Mouse (Mus musculus): ENCODE measurements around the gene 1810010H24Rik.
"Not testable (repeated sequence)": the region's sequence is repeated elsewhere in the genome, so short reads cannot be mapped to it uniquely, and the experiment has no call there.

The 1810010H24Rik gene

DNA sequence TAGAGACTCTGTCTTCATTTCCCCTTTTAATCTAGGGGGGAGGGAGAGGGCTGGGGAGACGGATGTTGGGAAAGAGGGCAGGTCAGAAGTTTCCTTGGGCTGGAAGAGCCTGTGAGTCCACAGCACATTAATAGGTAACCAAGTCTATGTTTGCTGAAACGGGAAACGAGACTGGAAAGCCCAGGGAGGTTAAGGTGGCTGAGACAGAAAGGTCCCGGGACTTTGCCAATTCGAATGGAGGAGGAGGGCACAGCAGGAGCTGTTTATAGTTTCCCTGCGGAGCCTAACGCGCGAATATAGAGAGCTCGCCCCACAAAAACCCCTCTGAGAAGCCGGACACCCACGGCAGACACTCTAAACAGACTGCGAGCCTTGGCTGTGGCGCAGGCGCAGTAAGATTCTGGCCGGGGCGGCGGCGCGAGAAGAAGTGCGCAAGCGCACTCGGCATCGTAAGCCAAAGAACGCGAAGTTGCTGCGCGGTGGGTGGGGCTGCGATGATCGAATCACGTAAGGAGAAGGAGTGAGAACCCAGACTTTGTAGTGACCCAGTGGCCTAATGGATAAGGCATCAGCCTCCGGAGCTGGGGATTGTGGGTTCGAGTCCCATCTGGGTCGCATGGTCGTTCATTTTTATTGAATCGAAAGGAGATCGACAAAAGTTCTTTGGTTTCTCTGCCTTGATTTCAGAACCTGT lies 13.0 kb upstream of the 1810010H24Rik start:
- DNase-seq (ENCODE audit: low spot score in 2 of 2) = peak; percentile 96 to 100

DNA sequence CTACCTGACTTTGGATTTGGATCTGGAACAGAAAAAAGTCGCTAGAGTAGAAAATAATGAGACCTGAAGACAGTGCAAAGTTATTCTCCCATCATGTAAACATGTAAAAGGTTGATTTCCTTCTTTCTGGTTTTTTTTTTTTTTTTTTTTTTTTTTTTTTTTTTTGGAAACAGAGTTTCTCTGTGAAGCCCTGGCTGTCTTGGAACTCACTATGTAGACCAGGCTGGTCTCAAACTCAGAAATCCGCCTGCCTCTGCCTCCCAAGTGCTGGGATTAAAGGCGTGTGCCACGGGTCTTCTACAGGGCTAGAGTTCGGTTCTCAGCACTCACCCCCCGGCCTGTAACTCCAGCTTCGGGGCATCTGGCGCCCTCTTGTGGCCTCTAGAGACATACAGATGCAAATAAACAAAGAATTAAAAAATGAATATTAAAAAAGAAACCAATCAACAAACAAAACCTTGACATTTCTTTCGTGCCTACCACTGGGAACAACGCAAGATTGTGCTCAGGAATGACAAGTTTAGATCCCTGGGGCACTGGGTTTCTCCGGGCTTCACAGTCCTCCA lies 11.4 kb upstream of the 1810010H24Rik start:
- no peak for DNase-seq (ENCODE audit: low spot score in 2 of 2)

DNA sequence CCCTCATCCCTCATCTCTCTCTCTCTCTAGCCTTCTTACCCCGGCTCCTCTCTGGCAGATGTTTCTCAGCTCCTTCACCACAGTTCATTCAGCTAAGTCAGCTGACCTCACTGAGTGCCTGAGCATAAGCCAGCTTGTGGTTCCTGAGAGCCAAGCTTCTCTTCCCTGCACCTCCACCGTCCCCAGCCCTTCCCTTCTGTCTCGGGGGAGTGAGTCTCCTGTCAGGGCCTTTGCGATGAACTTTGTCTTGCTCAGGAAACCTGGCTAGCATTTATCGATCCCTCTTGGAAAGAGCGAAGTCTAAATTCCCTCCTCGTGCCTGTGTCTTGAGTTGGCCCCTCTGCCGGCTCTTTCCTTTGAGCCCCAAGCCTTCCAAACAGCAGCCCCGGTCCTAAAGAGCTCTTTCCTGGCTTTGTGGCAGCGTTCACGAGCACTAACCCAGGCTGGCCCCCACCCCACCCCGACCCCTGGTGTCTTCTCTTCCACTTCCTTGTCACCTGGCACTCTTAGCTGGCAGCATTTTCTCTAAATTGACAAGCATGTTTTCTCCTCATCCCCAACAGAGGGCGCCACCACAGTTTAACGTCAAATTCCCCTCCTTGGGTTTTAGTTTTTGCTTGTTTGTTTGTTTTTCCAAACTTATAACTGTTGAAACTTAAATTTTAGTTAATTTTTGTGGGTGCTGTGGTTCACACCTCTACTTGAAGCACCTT lies 10.7 kb upstream of the 1810010H24Rik start:
- DNase-seq (ENCODE audit: low spot score in 2 of 2) = no peak

DNA sequence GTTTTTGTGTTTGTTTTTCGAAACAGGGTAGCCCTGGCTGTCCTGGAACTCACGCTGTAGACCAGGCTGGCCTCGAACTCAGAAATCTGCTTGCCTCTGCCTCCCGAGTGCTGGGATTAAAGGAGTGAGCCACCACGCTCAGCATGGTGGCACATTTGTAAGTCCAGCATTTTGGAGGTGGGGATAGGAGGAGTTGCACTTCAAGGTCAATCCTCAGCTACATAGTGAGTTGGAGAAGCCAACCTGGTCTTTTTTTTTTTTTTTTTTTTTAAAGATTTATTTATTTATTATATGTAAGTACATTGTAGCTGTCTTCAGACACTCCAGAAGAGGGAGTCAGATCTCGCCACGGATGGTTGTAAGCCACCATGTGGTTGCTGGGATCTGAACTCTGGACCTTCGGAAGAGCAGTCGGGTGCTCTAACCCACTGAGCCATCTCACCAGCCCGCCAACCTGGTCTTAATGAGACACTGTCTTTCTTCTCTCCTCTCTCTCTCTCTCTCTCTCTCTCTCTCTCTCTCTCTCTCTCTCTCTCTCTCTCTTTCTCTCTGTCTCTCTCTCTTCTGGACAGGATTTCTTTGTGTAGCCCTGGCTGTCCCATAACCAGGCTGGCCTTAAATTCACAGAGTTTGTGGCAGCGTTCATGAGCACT lies 9.8 kb upstream of the 1810010H24Rik start:
- DNase-seq (ENCODE audit: low spot score in 2 of 2) = not testable (repeated sequence)

DNA sequence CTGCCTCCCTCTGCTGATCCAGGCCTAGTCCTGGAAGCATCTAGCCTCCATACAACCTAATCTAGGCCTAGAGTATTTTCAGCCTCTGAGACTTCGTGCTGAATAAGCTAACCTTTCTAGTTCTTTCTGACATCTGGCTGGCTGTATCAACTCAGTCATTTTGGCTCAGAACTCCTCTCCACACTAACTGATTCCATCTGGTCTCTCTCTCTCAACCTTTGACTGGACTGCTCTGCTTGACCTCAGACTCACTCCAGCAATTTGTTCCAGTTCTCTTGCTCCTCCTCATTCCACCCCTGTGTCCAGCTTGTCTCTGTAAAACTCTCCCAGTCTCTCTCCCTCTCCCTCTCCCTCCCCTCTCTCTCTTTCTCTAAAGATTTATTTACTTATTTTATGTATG lies 8.6 kb upstream of the 1810010H24Rik start:
- no peak for DNase-seq (ENCODE audit: low spot score in 2 of 2)

DNA sequence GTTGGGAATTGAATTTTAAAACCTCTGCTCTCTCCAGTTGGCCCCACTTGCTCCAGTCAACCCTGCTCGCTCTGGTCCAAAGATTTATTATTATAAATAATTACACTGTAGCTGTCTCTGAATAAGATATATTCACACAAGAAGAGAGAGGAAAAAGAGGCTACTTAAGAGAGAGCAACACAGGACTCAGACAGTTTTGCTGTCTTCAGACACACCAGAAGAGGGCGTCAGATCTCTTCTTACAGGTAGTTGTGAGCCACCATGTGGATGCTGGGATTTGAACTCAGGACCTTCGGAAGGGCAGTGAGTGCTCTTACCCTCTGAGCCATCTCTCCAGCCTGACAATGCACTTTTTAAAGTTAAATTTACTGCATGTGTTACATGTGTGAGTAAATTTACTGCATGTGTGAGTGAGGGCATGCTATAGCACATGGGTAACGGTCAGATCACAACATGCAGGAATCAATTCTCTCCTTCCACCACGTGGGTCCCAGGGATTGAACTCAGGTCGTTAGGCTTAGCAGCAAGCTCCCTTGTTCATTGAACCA lies 8.1 kb upstream of the 1810010H24Rik start:
- no peak for DNase-seq (ENCODE audit: low spot score in 2 of 2)

DNA sequence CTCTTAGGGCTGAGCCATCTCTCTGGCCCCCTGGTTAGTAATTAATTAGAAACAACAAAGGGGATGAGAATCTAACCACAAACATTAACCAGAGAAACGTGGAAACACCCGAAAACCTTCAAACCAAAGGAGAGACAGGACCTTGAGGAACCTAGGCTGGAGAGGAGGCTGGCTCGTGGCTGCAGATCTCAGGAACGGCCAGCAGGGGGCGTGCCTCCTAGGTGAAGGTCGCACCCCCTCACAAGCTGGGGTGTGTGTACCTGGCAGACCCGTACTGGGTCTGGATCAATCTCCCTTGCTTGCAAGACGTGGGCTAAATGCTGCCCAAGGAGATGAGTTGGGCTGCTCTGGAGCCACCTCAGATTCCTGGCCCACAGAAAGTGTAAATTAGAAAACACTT lies 6.9 kb upstream of the 1810010H24Rik start:
- DNase-seq (ENCODE audit: low spot score in 2 of 2) = no peak

DNA sequence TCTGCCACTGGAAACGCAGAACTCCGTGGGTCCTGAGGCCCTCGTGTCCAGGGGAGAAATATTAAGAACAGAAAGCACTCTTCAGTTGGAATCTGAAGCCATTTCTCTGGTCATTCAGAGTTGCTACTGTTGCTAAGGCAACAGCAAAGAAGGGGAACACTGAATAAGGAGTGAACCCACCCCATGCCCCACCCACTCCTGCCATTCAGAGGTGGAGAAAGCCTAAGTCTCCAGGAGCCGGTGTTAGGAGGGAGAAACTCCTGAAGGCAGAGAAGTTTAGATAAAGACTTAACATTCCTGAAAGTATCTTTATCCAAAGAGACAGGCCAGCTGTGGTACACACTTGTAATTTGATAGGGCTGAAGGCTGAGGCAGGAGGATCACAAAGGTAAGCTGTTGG lies 6.2 kb upstream of the 1810010H24Rik start:
- no peak for DNase-seq (ENCODE audit: low spot score in 2 of 2)

DNA sequence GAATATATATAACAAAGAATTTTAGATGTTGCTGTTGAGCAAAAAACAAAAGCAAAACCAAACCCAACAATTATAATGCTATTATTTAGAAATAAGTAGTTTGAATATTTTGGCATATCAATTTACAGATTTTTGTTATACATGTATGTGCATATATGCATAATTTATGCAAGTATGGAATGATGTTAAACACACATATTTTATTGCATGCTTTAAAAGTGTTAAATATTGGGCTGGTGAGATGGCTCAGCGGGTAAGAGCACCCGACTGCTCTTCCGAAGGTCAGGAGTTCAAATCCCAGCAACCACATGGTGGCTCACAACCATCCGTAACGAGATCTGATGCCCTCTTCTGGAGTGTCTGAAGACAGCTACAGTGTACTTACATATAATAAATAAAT lies 5.8 kb upstream of the 1810010H24Rik start:
- not testable (repeated sequence) for DNase-seq (ENCODE audit: low spot score in 2 of 2)

DNA sequence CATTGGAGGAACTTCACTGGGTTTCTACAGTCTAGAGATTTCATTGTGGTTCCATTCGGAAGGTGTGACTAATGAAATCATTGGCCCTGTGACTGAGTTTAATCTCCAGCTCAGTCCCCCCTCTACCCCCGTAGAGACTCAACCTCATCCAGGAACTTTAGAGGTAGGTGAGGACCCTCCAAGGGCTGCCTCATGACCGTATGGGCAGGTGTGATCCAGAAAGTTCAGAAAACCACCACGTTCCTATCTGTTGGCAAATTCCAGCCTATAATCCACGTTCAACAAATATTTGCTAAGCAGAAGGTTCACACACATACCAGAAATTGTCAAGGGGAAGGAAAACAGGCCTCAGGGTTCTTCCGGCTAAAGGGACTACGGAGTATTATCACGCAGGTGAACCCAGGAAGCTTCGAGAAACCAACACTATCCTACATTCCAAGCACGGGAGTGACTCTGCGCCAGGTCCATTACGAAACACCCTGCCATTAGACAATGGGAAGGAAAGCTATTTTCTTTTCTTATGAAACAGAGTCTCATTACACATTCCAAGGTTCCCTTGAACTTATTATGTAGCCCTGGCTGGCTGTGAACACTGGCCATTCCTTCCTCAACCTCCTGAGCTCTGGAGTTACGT lies 3.3 kb upstream of the 1810010H24Rik start:
- DNase-seq (ENCODE audit: low spot score in 2 of 2) = no peak

DNA sequence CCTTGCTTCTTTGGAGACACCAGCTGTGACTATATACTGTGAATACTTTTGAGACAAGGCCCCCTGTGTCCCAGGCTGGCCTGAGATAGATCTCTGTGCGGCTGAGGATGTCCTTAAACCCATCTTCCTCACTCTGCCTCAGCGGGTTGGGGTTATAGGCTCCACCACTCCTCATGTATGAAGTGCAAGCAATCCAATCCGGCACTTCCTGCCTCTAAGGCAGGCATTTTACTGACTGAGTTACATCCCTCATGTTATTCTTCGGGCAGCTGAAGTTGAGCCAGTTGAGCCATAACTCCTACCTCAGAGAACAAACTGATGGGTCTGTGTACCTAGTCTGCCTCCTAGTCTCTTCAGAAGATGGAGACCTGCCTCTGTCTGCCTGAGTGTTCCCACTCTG lies 1.1 kb upstream of the 1810010H24Rik start:
- no peak for DNase-seq (ENCODE audit: low spot score in 2 of 2)

DNA sequence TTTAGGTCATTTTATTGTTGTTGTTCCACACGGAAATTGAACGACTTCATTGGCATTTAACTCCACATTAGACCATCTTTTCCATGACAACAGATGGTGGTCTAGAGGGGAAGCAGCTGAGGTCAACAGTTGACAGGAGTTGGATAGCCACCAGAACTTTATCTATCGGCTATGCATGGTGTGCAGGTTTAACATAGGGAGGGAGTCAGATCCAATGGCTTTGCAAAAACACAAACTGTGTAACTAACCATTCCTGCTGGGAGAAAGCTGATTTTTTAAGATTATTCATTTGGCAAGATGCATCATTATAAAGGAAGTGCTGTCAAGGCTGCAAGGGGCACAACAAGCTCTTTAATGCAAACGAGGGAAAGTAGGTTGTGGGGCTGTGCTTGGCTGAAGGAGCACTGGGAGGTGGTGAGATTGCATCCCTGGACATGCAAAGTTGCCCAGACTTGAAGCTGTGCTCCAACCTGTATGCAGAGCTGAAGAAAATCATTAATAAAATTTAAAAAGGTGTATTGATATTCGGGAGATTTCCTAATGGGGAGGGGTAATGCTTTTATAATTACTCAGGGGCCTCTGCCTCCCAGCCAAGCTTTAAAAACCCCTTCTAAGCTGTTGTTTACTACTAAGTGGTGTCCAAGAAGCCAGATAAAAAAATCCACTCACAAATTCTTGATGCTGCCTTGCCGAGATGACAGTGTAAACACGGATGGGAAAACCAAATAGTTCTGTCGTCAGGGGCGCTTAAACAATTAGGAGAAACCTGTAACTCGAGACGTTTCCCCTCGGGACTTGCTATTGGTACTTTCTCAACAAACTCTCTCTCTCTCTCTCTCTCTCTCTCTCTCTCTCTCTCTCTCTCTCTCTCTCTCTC lies 1.3 kb downstream of the 1810010H24Rik start:
- no peak for DNase-seq (ENCODE audit: low spot score in 2 of 2)

DNA sequence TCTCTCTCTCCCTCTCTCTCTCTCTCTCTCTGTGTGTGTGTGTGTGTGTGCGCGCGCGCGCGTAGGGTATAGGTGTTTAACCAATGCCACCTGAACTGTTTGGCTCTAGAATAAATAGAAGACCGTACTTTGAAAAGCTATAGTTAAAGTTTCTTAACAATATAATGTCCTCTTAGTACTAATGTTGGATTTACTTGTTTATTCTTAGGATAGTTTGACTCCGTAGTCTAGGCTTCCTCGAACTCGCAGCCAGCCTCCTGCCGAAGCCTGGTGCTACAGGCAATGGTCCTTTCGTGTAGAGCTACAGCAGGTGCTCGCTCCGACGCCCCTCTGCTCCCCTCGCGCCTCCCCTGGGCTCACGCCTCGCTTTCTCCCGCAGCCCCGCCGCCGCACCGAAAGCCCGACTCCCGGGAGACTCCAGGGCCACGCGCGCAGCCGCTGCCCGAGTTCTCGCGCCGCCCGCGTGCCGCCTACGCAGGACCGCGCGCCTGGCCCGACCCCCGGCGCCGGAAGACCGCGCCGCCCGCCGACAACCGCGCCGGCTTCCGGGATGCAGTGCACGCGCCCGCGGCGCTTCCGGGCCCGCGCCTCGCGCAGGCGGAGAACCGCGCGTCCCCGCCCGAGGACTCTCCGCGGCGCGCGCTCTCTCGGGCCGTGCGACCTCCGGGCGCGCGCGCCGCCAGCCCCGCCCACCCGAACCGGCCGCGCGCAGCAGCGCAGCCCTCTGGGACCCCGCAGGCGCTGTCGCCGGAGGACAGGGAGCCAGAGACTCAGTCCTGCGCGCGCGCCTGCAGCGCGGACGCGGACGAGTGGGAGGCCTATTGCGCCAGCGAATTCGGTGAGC lies 2.2 kb downstream of the 1810010H24Rik start:
- peak; percentile 81 to 82 for DNase-seq (ENCODE audit: low spot score in 2 of 2)

DNA sequence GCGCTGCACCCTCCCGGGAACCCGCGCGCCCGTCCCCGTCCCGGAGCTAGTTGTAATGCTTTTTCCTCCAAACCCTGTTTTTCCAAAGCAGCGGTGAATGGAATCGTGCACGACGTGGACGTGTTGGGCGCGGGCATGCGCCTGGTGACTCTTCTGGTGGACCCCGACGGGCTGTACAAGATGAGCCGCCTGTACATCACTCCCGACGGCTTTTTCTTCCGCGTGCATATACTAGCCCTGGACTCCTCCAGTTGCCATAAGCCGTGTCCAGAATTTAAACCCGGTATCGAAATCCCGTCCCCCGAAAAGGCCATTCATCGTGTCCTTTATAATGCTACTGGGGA lies 2.8 kb downstream of the 1810010H24Rik start:
- no peak for DNase-seq (ENCODE audit: low spot score in 2 of 2)

DNA sequence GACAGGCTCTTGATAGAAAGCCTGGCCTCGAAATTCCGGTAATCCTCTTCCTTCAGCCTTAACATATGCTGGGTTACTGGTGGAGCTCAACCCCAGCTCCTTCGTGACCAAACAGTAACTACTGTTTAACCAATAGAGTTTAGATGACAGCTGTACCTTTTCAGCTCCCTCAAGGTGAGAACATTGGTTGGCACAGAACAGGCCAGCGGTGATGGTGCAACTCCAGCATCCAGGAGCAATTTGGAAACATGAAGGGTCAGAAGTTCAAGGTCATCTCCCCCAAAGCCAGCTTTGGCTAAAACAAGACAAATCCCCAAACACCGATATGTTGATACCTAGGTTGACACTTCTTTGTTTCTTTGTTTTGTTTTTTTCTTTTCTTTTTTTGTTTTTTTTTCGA lies 3.3 kb downstream of the 1810010H24Rik start:
- no peak for DNase-seq (ENCODE audit: low spot score in 2 of 2)

DNA sequence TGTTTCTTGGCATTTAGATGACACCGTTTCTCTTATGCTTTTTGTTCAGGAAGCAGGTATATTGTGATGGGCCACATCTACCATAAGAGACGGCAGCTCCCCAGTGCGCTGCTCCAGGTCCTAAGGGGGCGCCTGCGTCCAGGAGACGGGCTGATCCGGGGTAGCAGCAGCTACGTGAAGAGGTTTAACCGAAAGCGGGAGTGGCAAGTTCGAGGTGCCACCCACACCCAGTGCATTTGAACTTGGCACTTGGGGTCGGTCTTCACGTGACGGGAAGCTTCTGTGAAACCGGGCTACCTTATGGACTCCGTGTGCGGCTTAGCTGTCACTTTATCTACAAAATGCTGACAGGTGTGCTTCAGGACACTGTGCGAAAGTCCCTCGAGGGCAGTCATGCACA lies 4.1 kb downstream of the 1810010H24Rik start:
- DNase-seq (ENCODE audit: low spot score in 2 of 2) = no peak

DNA sequence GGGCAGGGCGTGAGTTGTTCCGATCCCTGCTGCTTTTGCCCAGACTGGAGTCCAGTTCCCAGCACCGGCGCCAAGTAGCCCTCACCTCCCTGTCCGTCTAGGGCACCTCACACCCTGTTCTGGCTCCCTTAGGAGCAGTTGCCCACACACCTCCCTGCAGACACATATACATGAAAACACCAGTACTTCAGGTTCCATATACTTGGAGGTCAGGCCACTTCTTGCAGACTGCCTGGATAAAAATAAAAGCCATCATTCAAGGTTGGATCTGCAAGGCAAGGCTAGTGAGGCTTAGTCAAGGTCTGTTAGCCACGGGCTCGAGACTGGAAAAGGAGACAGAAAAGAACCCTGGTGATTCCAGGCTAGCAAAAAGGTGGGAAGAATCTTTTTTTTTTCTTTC lies 6.2 kb downstream of the 1810010H24Rik start:
- DNase-seq (ENCODE audit: low spot score in 2 of 2) = no peak

DNA sequence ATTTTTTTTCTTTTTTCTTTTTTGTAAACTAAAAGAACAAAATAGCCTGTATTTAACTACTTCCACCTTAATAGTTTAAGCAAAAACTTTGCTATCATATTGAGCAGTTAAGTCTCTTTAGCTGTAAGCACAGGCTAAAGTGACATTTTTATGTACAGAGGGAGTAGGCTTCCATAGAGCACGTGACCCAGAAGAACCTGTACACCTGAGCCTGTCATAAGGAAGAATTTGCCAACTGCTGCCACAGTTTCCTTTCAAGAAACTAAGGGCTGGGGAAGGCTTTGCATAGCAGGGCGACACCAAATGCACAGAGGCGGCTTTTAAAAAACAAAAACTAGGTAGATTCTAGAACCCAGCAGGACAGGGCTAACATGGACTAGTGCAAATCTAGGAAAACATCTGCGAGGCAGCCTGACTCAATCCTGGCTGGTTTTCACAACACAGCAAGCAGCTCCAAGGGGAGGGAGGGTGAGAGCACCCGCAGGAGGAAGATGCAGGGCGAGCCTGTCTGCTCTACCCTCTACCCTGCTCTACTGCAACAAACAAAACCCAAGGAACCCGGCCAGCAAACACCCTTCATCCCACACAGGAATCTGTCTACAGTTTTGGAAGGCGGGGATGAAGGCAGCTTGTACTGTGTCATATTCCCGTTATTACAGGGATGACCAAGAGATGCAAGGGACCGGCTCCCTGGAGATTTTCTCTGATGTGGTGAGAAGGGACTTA lies 8.8 kb downstream of the 1810010H24Rik start:
- no peak for DNase-seq (ENCODE audit: low spot score in 2 of 2)

DNA sequence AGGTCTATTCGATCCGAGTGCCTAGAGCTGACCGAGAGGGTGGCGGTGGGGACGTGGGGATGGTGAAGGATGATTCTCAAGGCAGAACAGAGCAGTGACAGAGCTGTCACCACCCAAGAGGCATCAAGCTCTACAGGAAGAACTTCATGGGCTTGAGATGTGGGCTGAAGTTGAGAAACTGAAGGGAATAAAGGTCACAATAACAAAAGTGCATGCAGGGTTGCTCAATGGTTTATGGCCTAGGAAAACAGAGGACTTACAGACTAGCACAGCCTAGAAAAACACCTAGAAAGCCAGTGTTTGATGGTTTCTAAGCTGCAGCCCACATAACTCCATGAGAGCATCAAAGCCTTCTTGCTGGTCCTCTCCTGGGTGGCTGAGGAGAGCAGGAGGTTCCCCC lies 13.9 kb downstream of the 1810010H24Rik start:
- no peak for DNase-seq (ENCODE audit: low spot score in 2 of 2)
